Mouse (Mus musculus) urinary bladder, postnatal 0 days (tissue): ENCODE data around the gene Gfi1b. TPM values are rescaled to one million over a fixed set of nuclear protein-coding genes. Genes with fewer than 3 reads are reported as not detected.

ENCODE experiments used
- microRNA-seq: library from miRNA; unstranded; fragments of <30 nt; microRNA quantifications from one replicate; pipeline ENCODE4, GENCODE M21; 2016
- polyA plus RNA-seq: library from polyadenylated mRNA; unstranded; fragments of >200 nt; fragmentation: Nextera tagmentation; extraction: Ambion mirVana; gene quantifications from 2 replicates; pipeline ENCODE4 v1.2.1, GENCODE M21; 2015

Gene Gfi1b
- polyA plus RNA-seq = 0.21 TPM in 1 of 2 replicates, not detected in the other

GRCm38 (mm10) chr2:28621664-28622171 lies at the start of gene Gfi1b:
Gfi1b (minus strand) TSS chr2:28621982.

DNA sequence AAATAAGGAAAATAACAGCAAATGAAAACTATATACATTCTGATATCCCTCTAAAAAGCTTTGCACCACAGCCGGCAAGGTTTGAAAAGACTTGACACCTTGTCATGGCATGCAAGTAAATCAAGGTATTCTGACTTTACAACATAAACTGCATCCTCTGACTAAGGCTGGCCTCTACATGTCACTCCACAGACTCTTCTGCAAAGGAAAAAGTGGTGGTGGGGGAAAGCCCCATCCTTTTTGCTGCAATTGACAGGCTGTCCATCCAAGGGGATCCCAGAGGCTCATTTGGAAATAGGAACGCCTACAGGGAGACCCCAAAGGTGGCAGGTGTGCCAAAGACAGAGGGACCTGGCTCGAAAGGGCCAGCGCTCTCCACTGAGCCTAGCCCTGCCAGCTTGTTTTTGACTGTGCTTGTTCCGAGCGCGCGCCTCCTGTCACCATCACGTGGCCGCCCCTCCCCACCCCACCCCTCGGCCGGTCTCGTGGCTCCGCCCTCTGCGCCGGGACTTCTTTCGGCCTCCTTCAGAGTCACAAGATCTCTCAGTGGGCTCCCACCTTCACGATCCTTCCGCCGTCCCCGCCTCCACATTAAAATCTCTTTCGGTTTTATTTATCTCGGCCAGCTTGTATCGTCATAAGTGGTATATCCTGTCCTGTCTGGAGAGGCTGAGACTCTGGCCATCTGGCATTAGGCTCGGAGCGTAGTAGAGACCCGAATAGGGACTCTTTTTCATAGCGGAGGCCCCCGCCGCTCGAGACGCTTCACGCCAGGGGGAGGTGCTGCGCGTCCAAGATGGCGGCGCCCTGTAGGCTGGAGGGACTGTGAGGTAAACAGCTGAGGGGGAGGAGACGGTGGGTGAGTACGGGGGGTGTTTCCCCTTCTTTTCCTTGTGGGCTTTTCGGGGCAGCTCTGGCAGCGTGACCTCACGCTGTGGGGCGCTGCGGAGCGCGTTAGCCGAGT lies 19.0 kb upstream of the Gfi1b start, which contains the start of gene Tsc1:
Gene Tsc1, plus strand, starts transcription at position 768 of the 964 bp plus-strand sequence.

GRCm38 (mm10) chr2:28583651-28584050 lies 38.1 kb downstream of the Gfi1b start, which contains the start of gene Gtf3c5:
Gtf3c5 (minus strand) TSS chr2:28583751.

GRCm38 (mm10) chr2:28563303-28563702 lies 58.5 kb downstream of the Gfi1b start, which contains the start of gene Cel:
Cel (minus strand) TSS chr2:28563403.

Small RNA genes within 50 kb of the gene (microRNA-seq; reads per million reads assigned to microRNA genes)
- not detected for gene Gm22824

Other genes starting within 250 kb of the Gfi1b start
- gene Ppp1r26, start 175.2 kb downstream of the Gfi1b start, polyA plus RNA-seq = 1.2 and 1.7 TPM in 2 replicates
- 1.4 and 2.5 TPM in 2 replicates for gene 1700007K13Rik, start 155.7 kb downstream of the Gfi1b start, polyA plus RNA-seq
- 24.6 and 29.0 TPM in 2 replicates for gene Mrps2, start 153.9 kb downstream of the Gfi1b start, polyA plus RNA-seq
- gene Gbgt1, start 125.1 kb downstream of the Gfi1b start, polyA plus RNA-seq = 0.83 and 0.93 TPM in 2 replicates
- 5.1 and 7.8 TPM in 2 replicates for gene Gm10134, start 115.9 kb downstream of the Gfi1b start, polyA plus RNA-seq
- gene Ralgds, start 108.9 kb downstream of the Gfi1b start, polyA plus RNA-seq = 17.2 and 17.5 TPM in 2 replicates
- gene Cel, start 58.6 kb downstream of the Gfi1b start, polyA plus RNA-seq = not detected in 2 replicates
- 15.5 and 16.0 TPM in 2 replicates for gene Gtf3c5, start 38.2 kb downstream of the Gfi1b start, polyA plus RNA-seq
- gene Tsc1, start 19.2 kb upstream of the Gfi1b start, polyA plus RNA-seq = 6.6 and 7.1 TPM in 2 replicates
- 1.7 and 1.9 TPM in 2 replicates for gene Spaca9, start 77.7 kb upstream of the Gfi1b start, polyA plus RNA-seq
- gene Ak8, start 78.2 kb upstream of the Gfi1b start, polyA plus RNA-seq = 0.33 and 0.47 TPM in 2 replicates
- 4.4 and 4.9 TPM in 2 replicates for gene Gtf3c4, start 218.4 kb upstream of the Gfi1b start, polyA plus RNA-seq
- 5.3 and 5.6 TPM in 2 replicates for gene Ddx31, start 218.4 kb upstream of the Gfi1b start, polyA plus RNA-seq